Mouse (Mus musculus) heart, postnatal 25 days (tissue): Measurements from ENCODE around the gene Mrpl49. TPM values are rescaled to one million over a fixed set of nuclear protein-coding genes. Genes with fewer than 3 reads are reported as not detected.

Experiments
- DNase-seq: peaks from one replicate; pipeline ENCODE4 v3.0.0; 2022; ENCODE audit warnings: low spot score
- intact Hi-C: fragments of 180-260 bp; cut with DNase I; formaldehyde crosslinking; loops from one replicate; pipeline ENCODE4 v1.15.1; 2025
- total RNA-seq, 2 experiments: library from RNA; stranded (reverse); gene quantifications; 2 replicates each; pipeline ENCODE4 v1.2.3; 2021

Mrpl49 gene
- 10 to 100 TPM; 39.0 to 39.2 TPM for total RNA-seq

DNA sequence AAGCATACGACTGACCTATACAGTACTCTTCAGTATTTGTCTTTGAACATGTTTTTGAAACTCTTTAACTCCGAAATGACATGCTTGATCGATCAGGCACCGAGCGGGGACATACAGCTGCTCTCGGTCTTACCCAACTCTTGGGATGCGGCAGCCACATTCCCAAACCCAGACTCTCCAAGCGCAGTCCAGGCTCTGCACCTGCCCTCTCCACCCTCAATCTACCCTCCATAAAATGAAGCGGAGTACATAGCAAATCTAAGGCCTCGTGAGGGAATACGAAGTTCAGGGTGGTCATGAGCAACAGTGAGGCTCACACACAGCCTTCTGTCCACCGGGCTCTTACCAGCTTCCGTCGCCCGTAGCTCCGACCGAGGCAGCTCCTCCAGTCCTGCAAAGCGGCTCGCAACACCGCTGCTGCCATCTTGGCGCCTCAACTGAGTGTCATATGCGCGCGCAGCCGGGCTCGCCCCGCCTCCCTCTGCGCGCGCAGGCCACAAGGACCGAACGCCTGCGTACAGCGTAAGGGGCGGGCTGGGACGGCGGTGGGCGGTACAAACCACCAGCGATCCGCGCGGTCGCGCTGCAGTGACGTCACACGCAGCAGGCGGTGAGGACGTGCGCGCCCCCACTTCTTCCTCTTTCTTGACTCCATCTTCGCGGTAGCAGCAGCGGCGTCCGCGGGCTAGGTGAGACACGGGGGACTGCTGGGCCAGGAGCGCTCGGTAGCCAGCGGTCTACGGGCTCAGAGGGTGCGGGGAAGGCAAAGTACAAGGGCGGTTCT, at the start of gene Mrpl49, which contains the start of gene Fau:
Mrpl49 (minus strand) TSS at position 473 of the 784 bp plus-strand sequence.
Fau (plus strand) TSS at position 532 of the 784 bp plus-strand sequence.
- DNase-seq: peak; percentile 97
- intact Hi-C loops: loop anchor here (1.0 kb wide), 1 partner anchor 27 kb away; the partner anchor contains the start of genes Cdca5 and Zfpl1

DNA sequence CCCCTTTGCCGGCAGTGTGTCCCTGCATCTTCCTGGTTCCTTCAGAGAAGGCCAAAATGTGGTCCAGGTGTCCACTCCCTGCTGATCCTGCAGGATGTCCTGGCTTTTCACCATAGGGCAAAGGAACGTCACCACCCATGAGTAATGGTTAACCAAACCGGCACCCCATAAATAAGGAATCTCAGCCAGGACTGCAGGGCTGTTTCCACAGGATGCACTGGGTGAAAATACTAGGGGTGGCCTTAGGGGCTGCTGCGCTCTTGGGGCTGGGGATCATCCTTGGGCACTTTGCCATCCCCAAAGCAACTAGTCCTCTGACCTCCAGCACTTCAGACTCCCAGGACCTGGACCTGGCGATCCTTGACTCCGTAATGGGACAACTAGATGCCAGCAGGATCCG, 48.0 kb upstream of the Mrpl49 start, which contains the start of gene Naaladl1:
Naaladl1 (plus strand) TSS at position 197 of the 400 bp plus-strand sequence.
- intact Hi-C loops: no loop called here
- DNase-seq: no peak

DNA sequence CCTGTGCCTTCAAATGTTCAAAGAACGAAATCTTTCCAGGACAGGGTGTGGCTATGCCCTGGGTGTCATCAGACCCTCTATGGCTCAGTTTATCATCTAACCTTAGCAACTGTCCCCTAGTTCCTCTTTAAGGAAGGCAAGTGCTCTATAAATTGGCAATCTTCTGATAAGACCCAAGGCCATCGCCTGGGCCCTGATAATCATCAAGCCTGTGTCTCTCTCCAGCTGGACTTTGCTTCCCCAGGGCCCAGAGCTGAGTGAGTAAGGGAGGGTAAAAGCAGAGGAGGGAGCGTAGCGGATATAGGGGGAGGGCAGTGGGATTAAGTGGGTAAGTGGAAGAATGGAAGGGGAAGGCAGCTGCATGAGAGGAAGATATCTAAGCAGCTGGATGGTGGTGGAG, 46.9 kb upstream of the Mrpl49 start:
- no peak for DNase-seq
- intact Hi-C loops: no loop called here

DNA sequence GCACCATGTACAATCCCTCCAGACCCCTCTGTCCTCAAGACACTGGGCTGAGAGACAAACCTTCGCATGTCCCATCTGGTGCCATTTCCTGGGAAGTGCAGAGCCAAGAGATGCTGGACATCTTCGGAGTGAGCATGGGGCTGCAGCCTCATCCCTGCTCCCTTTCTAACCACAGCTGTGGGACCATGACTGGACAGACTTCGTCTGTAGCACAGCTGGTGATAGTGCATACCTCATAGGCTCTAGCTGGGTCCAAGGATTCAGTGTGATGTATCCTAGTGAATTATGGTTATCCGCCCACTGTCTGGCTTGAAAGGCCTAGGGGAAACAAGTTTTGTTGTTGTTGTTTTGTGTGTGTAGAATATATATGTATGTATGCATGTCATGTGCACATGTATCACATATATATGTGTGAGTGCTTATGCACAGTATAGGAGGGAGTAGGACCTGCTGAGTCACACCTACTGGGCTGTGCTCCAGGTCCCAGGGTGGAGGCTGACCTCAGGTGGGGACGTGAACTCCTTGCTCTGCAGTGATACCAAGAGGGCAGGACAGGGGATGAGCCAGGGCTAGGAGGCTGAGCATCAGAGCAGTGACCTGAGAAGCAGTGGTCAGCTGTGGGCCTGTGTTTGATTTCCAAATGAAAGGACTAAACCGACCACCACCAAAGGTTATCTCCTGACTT, 44.7 kb upstream of the Mrpl49 start:
- no peak for DNase-seq
- intact Hi-C loops: no loop called here

DNA sequence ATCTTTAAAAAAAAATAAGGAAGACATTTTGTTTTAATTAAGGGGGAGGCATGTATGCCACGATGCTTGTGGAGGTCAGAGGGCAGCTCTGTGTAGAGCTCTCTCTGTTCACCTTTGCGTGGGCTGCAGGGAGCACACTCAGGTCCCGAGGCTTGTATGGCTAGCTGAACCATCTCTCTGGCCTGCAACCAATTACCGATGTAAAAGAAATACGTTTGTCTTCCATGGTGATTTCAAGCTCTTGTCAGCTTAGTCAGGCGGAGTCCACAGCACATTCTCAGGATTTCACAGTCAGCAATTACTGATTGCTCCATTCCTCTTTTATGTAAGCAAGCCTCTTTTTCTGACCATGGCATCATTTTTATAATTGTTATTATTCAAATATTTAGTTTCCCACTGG, 43.6 kb upstream of the Mrpl49 start:
- intact Hi-C loops: no loop called here
- DNase-seq: no peak

DNA sequence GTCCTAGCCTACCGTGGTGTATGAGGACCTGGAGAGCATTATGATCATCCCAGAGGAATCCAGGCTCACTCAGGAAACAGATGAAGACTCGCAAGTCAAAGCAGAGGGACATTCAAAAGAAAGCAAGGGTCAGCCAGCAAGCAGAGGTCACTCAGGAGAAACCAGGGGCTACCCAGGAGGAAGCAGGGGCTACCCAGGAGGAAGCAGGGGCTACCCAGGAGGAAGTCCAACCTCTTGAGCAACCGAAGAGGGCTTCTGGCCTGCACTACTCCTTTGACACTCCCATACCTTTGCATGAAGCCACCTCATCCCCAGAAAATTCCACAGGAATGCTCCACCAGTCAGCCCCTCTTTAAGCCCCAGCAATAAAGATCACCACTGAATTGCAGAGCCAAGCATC, 40.3 kb upstream of the Mrpl49 start:
- DNase-seq: no peak

DNA sequence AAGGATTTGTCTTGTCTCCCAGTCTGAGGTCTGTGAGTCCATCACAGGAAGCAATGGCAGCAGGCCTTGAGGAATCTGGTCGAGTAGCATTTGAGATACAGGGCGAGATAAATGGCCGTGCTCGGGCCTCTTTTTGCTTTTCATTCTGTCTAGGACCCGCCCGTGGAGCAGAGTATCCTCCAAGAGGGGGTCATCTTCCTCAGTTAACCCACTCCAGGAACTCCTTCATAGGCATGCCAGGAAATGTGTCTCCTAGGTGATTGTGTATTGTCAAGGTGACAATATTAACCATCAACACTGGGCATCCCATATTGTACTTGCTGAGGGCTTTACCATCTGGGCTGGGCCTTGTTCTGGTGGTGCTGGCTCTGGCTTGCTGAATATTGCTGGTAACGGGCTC, 36.5 kb upstream of the Mrpl49 start, which contains the start of gene AC131692.1:
AC131692.1 (plus strand) TSS at position 301 of the 400 bp plus-strand sequence.
- intact Hi-C loops: no loop called here
- no peak for DNase-seq

More for the DNA sequence above, 40.3 kb upstream of the Mrpl49 start:
- intact Hi-C loops: no loop called here

DNA sequence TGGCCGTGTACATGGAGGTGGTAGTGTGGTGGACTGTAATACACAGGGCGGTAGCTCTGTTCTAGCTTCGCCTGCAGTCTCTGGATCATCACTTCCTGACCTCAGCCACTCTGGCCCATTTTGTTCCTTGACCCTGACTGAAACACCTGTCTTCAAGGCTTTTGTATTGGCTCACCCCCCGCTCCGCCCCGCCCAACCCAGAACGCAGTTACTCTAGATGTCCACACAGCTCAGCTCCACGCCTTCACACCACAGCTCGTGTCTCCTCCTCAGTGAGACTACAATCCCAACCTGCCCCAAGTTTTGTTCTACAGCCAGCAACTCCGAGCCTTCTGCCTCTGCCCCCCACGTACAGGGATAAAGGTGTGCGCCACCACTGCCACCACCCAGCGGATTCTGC, 31.3 kb upstream of the Mrpl49 start:
- intact Hi-C loops: loop anchor here (10.0 kb wide), 1 partner anchor 246 kb away; the partner anchor contains the start of gene Men1
- no peak for DNase-seq

DNA sequence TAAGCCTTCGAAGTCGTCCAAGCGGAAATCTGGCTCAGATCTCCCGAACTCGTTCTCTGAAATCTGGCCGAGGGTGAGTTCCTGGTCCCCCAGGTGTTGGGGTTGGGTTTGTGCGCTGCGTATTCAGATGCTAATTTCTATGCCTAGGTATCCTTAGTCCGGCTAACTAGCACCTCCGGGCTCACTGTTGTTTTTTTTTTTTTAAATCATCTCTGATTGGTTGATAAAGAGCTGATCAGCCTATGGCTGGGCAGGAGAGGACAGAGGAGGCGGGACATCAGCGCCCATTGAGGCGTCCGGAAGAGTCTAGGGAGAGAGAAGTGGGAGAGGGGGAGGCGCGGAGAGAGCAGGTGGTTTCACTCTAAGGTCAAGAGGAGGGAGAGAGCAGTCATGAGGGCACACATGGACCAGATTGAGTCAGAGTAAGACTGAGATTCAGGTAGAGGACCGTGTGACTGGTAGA, 27.9 kb upstream of the Mrpl49 start:
- intact Hi-C loops: loop anchor here (10.0 kb wide), 1 partner anchor 249 kb away; the partner anchor contains the start of gene Men1
- no peak for DNase-seq

DNA sequence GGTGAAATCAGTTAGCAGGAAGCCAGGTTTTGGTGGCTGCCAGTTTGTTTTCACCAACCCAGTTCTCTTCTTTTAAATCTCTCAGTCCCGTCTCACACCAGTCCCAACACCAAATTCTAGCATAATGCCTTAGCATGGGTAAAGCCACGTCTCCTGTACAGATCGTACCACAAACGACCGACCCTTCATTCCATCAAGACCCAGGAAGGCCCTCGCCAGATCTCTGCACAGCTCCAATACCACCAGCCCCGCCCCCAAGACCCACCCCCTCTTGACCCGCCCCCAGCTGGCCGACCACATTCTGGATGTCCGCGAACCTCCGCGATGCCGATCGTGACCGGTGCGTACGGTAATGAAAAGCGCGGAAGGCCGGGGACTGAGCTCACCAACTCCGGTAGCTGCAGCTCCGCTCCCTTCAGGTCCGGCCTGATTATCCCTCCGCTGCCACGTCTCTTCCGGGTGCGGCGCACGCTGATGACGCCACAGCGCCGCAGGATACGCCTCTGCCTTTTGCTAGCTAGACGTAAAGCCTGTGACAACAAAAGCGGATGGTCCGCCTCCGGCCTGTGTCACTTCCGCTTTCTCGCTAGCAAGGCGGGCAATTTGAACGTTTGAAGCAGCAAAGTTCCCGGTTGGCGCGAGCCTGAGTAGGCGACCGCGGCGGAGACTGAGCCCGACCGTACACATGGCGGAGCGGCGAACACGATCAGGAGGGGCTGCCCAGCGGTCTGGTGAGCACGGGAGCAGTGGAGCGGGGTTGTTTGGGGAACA, 27.1 kb upstream of the Mrpl49 start, which contains the start of the genes Zfpl1 and Cdca5:
Zfpl1 (minus strand) TSS at position 479 of the 771 bp plus-strand sequence.
Cdca5 (plus strand) TSS at position 506 of the 771 bp plus-strand sequence.
- intact Hi-C loops: loop anchor here (1.0 to 10.0 kb wide), 2 partner anchors 26 to 250 kb away; partner anchors contain the start of gene Men1
- peak; percentile 93 for DNase-seq

DNA sequence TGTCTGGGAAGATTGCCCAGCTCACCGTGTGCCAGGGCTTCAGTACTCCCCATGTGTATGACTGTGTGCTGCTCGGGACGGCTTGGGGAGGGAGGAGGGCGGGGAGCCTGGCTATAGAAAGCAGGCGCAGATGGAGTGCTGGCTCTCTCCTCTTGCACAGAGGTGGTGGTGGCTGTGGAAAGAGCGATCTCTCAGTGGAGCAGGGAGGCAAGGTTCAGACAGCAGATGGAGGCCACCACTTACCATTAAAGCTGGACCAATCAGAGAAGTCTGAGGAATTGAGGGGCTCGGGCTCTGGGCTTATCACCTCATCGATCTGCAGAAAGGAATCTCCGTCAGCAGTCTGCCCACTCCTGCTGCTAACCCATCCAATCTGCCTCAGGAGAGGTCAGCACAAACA, 24.6 kb upstream of the Mrpl49 start, which contains the start of gene Gm28374:
Gm28374 (minus strand) TSS at position 101 of the 400 bp plus-strand sequence.
- DNase-seq: no peak
- intact Hi-C loops: loop anchor here (10.0 kb wide), 1 partner anchor 253 kb away; the partner anchor contains the start of gene Men1

DNA sequence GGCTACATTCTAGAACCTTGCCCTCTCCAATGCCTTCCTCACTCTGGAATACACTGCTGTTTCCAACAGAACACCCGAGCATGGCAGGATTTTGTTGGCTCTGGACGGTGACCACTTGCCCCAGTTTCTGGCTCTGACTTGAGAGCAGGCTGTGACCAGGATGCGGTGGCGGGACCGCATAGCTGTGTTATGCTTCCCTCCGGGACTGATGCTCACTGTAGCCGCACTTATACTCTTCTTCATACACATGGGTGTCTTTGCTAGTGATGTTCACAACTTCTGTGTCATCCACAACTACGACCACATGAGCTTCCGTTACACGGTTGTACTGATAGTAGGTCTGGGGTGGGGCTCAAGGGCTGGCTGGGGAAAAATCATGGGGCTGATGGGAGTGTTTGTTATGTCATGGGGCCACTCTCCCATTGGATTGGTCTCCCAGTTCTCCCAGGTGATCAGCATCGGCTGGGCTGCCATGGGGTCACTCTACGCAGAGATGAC, 22.4 kb upstream of the Mrpl49 start, which contains the start of gene Tmem262:
Tmem262 (plus strand) TSS at position 51 of the 498 bp plus-strand sequence.
- DNase-seq: no peak
- intact Hi-C loops: loop anchor here (10.0 kb wide), 1 partner anchor 255 kb away; the partner anchor contains the start of gene Men1

DNA sequence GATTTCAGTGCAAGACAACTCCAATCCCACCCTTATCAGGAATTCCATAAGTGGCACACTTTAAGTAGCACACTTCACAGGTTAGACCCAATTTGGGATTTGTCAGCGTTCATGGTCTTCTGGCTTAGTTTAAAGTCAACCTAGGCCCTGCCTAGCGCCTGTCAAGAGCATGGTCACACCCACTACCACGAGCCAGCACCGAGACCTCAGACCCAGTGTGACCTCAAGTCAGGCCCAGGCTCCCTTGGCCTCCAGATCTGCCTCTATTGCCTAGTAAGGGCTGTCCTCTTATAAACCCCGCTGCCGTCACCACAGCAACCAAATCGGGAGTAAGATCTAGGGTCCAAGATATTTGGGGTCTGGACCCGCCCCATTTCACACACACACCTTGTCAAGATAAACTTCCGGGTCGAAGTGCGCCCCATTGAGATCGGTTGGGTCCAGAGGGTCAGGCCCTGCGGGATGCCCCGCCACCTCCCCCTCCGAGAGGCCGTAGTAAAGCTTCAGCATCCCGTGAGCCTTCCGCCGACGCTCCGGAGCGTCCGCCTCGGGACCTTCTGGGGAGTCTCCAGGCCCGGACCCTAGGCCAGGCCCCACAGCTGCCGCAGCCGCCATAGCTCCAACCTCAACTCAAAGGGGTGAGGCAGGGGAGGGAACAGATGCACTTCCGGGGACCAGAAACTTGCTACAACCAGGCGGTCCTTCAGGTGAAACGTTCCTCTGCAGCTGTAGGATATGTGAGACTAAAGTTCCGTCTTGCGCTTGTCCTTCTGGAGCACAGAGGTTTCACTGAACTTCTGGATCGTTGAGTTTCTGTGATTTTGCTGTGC, 19.2 kb upstream of the Mrpl49 start, which contains the start of gene Vps51:
Vps51 (minus strand) TSS at position 668 of the 830 bp plus-strand sequence.
- intact Hi-C loops: no loop called here
- peak; percentile 68 for DNase-seq

DNA sequence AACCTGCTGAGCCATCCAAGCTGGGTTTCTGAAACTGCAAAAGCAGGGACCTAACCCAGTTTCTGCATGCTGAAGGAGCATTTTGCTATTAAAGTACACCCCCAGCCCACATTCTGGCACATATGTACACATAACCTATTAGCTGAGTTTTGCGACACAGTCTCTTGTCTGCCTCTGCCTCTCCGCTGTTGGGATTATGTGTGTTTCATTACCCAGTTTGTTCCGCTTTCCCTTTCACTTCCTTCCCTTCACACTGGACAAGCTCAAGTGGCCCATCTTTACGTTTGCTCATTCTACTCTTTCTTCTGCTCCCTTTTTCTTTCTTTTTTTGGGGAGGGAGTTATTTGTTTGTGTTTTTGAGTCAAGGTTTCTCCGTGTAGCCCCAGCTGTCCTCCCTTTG, 16.3 kb upstream of the Mrpl49 start:
- DNase-seq: no peak
- intact Hi-C loops: no loop called here

DNA sequence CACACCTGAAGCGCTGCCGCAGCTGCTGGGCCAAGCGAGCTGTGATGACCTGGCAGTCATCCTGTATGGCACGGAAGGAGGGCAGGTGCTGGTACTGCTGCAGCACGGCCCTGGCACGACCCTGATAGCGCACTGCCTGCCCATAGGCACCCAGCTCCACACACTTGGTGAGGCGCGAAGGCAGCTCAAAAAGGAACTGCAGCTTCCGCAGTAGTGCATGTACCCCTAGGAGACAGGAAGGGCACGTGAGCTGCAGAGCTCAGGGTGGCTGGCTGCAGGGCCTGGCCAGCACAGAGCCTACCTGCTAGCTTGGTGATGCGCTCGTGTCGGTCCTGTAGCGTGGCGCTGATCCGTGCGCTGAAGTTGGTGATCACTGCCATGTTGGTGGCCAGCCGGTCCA, 13.7 kb upstream of the Mrpl49 start:
- intact Hi-C loops: no loop called here

DNA sequence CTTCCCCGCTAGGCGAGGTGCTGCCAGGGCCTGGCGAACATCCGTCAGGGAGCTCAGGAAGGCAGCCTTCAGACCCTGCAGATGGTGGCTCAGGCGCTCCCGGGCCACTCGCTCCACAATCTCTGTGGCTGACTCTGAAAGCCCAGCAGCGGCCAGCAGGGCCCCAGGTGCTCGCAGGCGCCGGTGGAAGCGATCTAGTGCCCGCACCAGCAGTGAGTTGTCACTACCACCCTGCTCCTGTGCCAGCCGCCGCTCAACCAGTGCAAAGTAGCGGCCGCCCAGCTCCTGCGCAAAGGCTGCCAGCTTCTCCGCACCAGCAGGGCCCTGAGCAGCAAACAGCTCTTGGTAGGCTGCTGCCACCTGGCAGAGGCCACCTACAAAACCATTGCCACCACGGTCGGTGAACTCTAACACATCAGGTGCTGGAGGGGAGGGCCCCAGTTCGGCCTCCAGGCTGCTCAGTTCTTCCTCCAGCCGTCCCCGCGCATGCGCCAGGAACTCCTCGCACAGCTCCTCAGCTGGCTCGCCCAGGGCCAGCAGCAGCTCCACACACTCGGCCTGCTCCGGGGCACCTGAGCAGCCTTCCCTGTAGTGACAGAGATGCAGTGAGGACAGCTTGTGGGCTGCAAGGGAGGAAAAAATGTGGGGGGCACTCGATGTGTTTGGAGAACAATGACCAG, 13.1 kb upstream of the Mrpl49 start:
- no peak for DNase-seq
- intact Hi-C loops: no loop called here

More for the DNA sequence above, 13.7 kb upstream of the Mrpl49 start:
- DNase-seq: no peak

DNA sequence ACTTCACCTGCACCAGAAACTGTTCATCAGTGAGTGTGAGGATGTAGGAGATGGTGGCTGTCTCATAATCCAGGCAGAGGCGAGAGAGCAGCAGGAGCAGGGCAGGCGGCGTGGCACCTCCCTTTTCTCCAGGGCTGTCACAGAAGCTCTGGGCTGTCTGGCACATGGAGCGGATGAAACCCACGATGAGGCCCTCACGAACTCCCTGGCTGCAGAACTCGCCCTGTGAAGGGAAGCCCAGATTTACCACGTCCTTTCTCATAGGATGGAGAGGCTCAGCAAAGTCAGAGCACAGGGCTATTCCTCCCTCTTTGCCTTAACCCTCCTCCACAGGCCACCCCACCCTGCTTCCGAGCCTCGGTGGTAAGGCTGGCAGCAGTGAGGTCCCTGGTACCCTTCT, 12.3 kb upstream of the Mrpl49 start:
- DNase-seq: no peak
- intact Hi-C loops: no loop called here

DNA sequence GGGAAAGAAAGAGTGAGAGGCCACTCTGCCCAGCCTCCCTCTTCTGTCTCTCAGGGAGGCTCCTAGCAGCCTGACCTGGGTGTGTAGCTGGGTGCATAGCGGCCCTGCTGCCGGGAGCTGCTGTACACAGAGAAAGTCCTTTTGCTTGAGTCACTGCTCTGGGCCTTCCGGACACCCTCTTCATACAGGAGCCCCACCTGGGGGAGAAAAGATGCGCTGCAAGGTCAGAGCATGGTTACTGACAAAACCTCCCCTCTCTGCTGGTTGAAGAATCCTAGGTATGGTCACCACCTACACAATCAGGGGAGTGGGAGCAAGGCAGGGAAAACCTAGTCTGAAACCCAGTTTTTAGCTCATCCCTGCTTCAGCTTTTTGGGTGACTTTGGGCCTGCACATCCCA, 11.4 kb upstream of the Mrpl49 start:
- intact Hi-C loops: no loop called here
- DNase-seq: no peak
